Mouse (Mus musculus): Measurements from ENCODE around the gene Tatdn3. TPM values are rescaled to one million over a fixed set of nuclear protein-coding genes. Genes with fewer than 3 reads are reported as not detected.

Tatdn3 gene
- polyA plus RNA-seq (2016; fragmentation: Nextera tagmentation; extraction: Ambion mirVana): 10.3 and 12.4 TPM in 2 replicates

DNA sequence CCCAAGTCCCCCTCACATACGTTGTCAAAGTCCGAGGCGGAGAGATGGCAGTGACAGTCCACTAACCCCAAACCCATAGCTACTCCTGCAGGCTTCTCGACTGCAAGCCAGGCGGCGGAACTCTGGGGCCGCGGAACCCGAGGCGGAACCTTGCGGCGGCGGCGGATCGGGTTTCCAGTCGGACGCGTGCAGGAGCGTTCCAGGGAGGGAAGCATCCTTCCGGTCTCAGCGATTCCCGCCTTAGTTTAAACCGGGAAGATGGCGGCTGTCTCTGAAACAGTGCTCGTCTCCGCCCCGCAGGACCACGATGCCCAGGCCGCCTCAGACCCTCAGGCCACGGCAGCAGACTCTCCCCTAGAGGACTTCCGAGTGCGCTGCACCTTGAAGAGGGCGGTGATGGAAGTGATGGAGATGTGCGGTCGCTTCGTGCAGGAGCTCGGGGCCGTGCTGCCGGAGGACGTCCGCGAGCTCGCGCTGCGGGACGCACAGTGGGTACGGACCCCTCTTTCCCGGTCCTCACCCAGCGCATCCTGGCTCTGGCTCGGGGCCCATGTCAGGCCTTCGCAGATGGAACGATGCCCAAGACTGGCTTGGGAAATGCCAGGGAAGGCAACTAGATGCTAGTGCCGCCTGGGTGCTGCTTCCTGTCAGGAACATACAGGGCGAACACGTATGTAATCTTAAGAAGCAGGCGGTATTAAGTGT lies at the start of gene Tatdn3, which contains the start of gene Nsl1:
Gene Tatdn3 (minus strand): TSS at position 152 of the 705 bp plus-strand sequence.
Gene Nsl1 (plus strand): TSS at position 232 of the 705 bp plus-strand sequence.
- peaks cover 7% of the 10 kb centered on the region; the same call in 1 of the 2 replicates for H3K27me3 ChIP-seq (replicated peaks; ENCODE audit: low read depth, poor library complexity, severe bottlenecking)
- H3K27ac ChIP-seq (replicated peaks): peak within 1 kb of the TSS; percentile 94
- H3K36me3 ChIP-seq (replicated peaks): peaks cover 33% of the 10 kb centered on the region
- H3K4me1 ChIP-seq: peaks cover 17% of the 10 kb centered on the region
- under 1% methylated on average over 56 of the region's 56 CpGs for WGBS
- peak within 1 kb of the TSS; percentile 71 for H3K4me3 ChIP-seq
- peak; percentile 92 for DNase-seq (ENCODE audit: low spot score)
- H3K9me3 ChIP-seq: no peaks in the 10 kb centered on the region

DNA sequence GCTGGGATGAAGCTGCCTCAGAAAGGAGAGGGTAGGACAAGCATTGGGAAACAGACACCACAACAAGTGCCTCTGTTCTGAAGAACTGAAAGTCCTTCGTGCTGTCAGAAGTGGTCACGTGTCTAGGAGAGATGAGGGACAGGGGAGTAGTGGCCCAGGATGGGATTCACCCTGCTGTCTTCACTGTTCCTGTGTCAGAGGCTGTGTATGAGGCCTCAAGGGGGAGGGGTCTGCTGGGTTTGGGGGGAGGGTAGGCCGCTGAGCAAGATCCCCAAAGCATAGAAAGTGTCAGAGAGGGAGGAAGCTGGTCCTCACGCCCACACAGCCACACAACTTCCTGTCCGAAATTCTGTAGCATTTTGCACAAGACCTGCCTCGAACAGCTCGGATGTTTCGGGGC lies 48.4 kb upstream of the Tatdn3 start:
- H3K36me3 ChIP-seq (replicated peaks): no peaks in the 10 kb centered on the region; the same call in 1 of the 2 replicates
- no peak overlapping the region for H3K27ac ChIP-seq (replicated peaks)
- H3K4me3 ChIP-seq: no peak overlapping the region
- no peaks in the 10 kb centered on the region for H3K9me3 ChIP-seq
- no peak for DNase-seq (ENCODE audit: low spot score)
- peaks cover 22% of the 10 kb centered on the region for H3K4me1 ChIP-seq
- peaks cover 4% of the 10 kb centered on the region; the same call in 1 of the 2 replicates for H3K27me3 ChIP-seq (replicated peaks; ENCODE audit: low read depth, poor library complexity, severe bottlenecking)
- WGBS: 64% methylated on average over 8 of the region's 8 CpGs

DNA sequence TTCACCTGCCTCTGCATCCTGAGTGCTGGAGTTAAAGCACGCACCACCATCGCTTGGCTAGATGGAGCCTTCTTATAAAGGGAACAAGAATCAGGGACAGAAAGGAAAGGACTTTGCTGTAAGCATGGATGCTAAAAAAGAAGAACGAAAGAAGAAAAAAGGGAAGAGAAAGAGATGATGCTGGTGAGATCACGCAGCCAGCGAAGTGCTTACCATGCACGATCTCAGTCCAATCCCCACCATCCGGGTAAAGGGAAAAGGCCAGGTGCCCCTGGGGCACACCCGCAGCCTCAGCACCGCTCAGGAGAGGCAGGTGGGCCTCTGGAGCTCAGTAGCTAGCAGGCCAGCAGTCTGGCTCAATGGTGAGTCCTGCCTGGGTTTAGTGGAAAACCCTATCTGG lies 47.2 kb upstream of the Tatdn3 start:
- no peak for DNase-seq (ENCODE audit: low spot score)
- Histone ChIP-seq H3K9me3 (no peaks in the 10 kb centered on the region), H3K4me3 (no peak overlapping the region), H3K4me1 (peaks cover 22% of the 10 kb centered on the region), H3K27me3 (replicated peaks; ENCODE audit: low read depth, poor library complexity, severe bottlenecking) (peaks cover 4% of the 10 kb centered on the region; the same call in 1 of the 2 replicates), H3K27ac (replicated peaks) (no peak overlapping the region), H3K36me3 (replicated peaks) (no peaks in the 10 kb centered on the region; the same call in 1 of the 2 replicates)
- 91% methylated on average over 9 of the region's 9 CpGs for WGBS

DNA sequence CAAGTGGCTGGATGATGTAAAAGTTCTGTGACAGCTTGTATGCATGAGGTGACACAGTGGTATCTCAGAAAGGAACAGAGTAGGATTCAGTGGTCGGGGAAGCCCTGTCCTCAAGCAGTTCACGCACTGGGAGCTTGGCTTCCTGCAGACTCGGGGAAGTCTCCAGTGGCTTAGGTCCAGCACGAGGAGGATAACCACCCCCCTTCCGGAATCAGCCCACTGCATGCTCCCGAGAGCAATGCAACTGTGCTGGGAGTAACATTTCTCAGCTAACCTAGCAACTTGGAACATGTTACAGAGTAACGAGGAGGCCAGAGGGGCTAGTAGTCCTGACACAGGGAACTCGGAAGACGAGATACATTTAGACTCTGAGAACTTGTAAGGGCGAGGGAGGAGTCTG lies 44.6 kb upstream of the Tatdn3 start:
- Histone ChIP-seq H3K9me3 (no peaks in the 10 kb centered on the region), H3K4me1 (peaks cover 22% of the 10 kb centered on the region), H3K27ac (replicated peaks) (no peak overlapping the region), H3K36me3 (replicated peaks) (no peaks in the 10 kb centered on the region; the same call in 1 of the 2 replicates), H3K27me3 (replicated peaks; ENCODE audit: low read depth, poor library complexity, severe bottlenecking) (peaks cover 4% of the 10 kb centered on the region; the same call in 1 of the 2 replicates), H3K4me3 (no peak overlapping the region)
- DNase-seq (ENCODE audit: low spot score): no peak
- WGBS: 77% methylated on average over 10 of the region's 10 CpGs

DNA sequence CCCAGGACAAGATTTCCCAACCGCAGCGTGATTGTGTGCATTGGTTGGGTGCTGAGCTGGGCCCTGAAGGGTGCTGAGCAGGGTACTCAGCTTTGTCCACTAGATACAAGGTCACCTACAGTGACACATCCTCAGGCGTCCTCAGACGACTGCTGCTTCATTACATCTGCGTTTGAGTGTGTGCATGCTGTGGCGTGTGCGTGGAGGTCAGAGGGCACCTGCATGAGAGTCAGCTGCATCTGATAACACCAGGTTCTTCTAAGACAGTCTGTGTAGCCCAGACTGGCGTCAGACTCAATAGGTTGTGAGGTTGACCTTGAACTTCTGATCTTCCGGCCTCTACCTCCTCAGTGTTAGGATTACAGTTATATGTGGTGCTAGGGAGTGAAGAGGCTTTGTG lies 42.5 kb upstream of the Tatdn3 start:
- Histone ChIP-seq H3K4me1 (peaks cover 3% of the 10 kb centered on the region), H3K9me3 (no peaks in the 10 kb centered on the region; the same call in 1 of the 2 replicates), H3K27me3 (replicated peaks; ENCODE audit: low read depth, poor library complexity, severe bottlenecking) (peaks cover 11% of the 10 kb centered on the region), H3K27ac (replicated peaks) (no peak overlapping the region), H3K36me3 (replicated peaks) (no peaks in the 10 kb centered on the region; the same call in 1 of the 2 replicates), H3K4me3 (no peak overlapping the region)
- DNase-seq (ENCODE audit: low spot score): no peak
- 79% methylated on average over 9 of the region's 9 CpGs for WGBS

DNA sequence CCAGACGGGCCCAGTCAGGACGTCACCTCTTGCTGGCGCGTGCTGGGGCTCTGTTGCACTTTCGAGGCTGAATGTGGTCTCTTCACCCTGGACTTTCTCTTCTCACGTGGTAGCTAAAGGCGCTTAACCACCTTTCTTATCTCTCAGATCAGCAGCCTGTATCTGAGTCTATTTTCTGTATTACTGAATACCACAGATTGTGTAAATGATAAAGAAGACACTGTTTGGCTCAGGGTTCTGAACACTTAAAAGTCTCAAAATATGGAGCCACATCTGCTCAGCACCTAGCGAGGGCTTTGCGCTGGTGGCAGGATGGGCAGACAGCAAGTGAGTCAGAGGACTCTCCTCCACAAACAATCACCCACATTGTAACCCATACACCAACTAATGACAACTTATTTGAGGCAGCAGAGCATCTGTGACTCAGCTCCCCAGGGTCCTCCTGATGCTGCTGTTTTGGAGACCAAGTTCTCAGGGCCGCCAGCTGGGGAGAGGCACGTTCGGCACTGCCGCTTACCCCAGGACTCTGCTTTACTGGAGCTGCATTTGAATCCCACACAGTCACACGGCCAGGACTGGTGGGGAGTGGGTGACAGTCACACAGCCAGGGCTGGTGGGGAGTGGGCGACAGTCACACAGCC lies 40.1 kb upstream of the Tatdn3 start:
- WGBS: 80% methylated on average over 15 of the region's 15 CpGs
- no peak overlapping the region for H3K4me3 ChIP-seq
- no peaks in the 10 kb centered on the region for H3K36me3 ChIP-seq (replicated peaks)
- H3K27me3 ChIP-seq (replicated peaks; ENCODE audit: low read depth, poor library complexity, severe bottlenecking): peaks cover 29% of the 10 kb centered on the region
- DNase-seq (ENCODE audit: low spot score): no peak
- peaks cover 19% of the 10 kb centered on the region for H3K4me1 ChIP-seq
- no peaks in the 10 kb centered on the region; the same call in 1 of the 2 replicates for H3K9me3 ChIP-seq
- H3K27ac ChIP-seq (replicated peaks): no peak overlapping the region

DNA sequence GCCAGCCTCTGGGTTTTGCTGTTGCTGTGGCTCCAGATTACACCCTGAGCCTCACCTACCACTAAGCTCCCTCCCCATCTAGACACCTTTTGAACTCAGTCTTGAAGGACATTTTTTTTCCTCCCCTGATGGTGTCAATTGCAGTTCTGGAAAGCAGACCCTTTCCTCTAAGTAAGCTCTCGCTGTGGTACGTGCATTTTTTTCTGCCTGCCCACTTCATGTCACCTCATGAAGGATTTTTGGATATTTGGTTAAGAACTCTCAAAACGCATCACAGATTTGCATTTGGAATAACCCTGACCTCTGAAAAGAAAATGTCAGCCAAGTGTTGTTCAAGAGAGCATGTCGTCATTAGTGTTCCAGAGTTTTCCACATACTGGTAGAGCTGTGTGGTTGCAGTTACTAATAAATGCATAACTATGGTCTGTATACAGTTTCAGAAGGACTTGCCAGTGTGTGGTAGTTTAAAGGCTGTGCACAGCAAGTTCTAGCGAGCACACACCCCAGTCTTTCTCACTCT lies 37.1 kb upstream of the Tatdn3 start:
- H3K4me1 ChIP-seq: peaks cover 31% of the 10 kb centered on the region
- H3K36me3 ChIP-seq (replicated peaks): no peaks in the 10 kb centered on the region
- WGBS: 76% methylated on average over 5 of the region's 5 CpGs
- no peaks in the 10 kb centered on the region; the same call in 1 of the 2 replicates for H3K9me3 ChIP-seq
- no peak overlapping the region for H3K4me3 ChIP-seq
- H3K27me3 ChIP-seq (replicated peaks; ENCODE audit: low read depth, poor library complexity, severe bottlenecking): peaks cover 48% of the 10 kb centered on the region
- no peak for DNase-seq (ENCODE audit: low spot score)
- no peak overlapping the region for H3K27ac ChIP-seq (replicated peaks)

DNA sequence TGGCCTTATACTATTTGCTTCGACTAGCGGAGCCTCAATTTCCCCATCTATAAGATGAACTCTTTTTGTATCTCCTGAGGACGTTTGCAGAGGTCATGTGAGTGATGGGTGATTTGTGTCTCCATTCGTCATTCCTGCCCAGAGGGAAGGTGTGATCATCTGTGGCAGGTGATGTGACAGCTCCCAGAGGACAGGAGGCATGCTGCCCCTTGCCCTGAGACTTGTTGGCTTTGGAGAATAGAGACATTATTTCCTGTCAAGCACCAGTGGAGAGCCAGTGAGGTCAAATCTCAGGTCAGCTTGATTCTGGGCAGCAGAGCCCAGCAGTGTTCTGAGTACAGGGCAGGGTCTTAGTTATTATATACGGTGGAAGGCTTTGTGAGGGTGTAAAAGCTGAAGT lies 36.4 kb upstream of the Tatdn3 start:
- Histone ChIP-seq H3K36me3 (replicated peaks) (no peaks in the 10 kb centered on the region), H3K9me3 (no peaks in the 10 kb centered on the region; the same call in 1 of the 2 replicates), H3K27ac (replicated peaks) (no peak overlapping the region), H3K4me1 (peaks cover 31% of the 10 kb centered on the region), H3K4me3 (peak overlapping the region; percentile 68), H3K27me3 (replicated peaks; ENCODE audit: low read depth, poor library complexity, severe bottlenecking) (peaks cover 48% of the 10 kb centered on the region)
- WGBS: 34% methylated on average over 5 of the region's 5 CpGs
- no peak for DNase-seq (ENCODE audit: low spot score)

DNA sequence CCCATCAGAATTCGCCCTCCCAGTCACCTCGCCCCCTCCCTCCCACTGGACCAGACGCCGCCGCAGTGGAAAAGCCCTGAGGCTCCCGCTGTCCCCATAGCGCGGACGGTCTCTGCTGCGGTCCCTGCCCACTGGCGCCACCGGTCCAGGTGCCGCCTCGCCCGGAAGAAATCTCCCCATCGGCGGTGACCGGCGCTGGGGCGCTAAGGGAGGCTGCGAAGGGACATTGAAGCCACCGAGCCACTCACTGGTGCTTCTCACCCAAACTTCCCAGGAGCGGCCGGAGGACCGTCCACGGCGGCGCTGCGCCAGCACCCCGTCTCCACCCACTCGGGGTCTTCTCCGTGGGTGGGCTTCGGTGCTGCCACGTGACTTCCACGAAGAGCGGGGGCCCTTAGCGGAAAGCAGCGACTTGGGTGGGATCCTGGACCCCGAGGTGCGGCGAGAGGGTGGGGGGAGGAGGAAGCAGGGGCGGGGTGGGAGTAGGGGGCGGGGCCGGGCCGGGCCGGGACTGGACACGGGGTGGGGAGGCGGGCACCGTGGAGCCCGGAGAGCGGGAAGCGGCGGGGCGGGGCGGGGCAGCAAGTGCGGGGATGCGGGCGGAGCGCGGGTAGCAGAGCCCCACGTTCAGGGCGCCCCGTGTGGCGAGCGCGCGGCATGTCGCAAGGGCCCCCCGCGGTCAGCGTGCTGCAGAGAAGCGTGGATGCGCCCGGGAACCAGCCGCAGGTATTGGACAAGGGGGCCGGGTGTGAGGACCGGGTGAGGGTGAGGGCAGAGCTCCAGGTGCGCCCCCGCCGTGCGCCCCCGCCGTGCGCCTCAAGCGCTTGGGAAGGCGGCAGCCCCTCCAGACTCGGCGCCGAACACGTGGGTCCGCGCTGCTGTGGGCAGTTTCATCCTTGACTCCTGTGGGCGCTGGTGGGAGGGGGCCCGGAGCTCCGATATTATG lies 35.3 kb upstream of the Tatdn3 start, which contains the start of gene Batf3:
Gene Batf3 (plus strand): TSS at position 46 of the 946 bp plus-strand sequence.
- DNase-seq (ENCODE audit: low spot score): peak; percentile 80
- H3K27me3 ChIP-seq (replicated peaks; ENCODE audit: low read depth, poor library complexity, severe bottlenecking): peaks cover 48% of the 10 kb centered on the region
- WGBS: under 1% methylated on average over 95 of the region's 95 CpGs
- H3K4me3 ChIP-seq: peak within 1 kb of the TSS; percentile 68
- H3K36me3 ChIP-seq (replicated peaks): no peaks in the 10 kb centered on the region
- peak within 1 kb of the TSS; percentile 78 for H3K27ac ChIP-seq (replicated peaks)
- H3K4me1 ChIP-seq: peaks cover 31% of the 10 kb centered on the region
- H3K9me3 ChIP-seq: no peaks in the 10 kb centered on the region; the same call in 1 of the 2 replicates

DNA sequence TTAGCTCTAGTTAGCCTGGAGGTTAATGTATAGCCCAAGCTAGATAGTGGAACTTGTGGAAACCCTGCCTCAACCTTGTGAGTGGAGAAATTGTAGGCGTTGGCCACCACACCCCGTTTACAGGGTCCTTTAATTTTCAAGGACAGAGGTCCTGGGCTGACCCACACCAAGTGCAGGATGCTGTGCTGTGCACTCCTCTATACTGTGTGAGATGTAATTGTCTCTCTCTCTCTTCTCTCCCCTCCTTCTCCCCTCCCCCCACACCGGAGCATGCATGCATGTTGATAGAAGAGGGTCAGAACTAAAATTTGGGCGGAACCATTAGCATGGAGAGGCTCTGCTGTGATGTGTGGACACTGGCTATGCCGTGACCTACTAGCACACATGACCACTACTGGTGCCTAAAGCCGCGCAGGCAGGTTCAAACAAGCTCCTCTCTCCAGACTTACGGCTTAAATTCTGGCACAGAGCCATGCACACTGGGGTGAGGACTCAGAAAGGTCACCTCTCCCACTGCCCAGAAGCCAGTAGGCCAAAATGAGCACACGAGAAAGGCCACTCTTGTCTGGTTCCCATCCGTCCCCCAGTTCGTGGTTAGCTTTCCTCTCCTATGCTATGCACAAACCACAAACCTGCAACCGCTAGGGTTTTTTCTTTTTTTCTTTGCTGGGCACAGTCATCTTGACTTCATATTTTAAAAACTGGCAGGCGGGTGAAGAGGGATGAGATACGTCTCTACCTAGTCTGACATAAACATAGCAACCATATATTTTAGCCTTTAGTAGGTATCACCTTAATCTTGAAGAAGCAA lies 34.3 kb upstream of the Tatdn3 start:
- H3K4me1 ChIP-seq: peaks cover 35% of the 10 kb centered on the region
- no peaks in the 10 kb centered on the region for H3K36me3 ChIP-seq (replicated peaks)
- H3K27ac ChIP-seq (replicated peaks): peak overlapping the region; percentile 78; the same call in 1 of the 2 replicates
- H3K4me3 ChIP-seq: peak overlapping the region; percentile 68
- 54% methylated on average over 14 of the region's 14 CpGs for WGBS
- no peak for DNase-seq (ENCODE audit: low spot score)
- H3K9me3 ChIP-seq: no peaks in the 10 kb centered on the region; the same call in 1 of the 2 replicates
- peaks cover 48% of the 10 kb centered on the region for H3K27me3 ChIP-seq (replicated peaks; ENCODE audit: low read depth, poor library complexity, severe bottlenecking)

DNA sequence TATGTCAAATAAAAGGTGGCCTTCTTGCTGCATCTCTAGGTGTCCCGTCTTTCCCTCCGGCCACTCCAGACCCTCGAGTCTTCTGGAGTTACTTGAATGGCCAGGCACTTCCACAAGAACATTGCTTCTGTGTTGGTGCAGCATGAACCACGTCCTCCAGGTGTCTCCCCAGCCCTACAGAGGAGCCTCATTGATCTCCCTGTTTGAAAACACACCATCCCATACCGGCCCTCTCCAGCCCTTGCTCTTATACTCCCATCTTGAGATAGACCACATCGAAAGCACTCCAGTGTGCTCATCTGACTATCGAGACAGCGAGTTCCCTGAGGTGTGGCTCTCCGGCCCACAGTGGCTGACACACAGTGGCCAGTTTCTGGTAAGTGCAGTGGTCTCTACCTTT lies 32.3 kb upstream of the Tatdn3 start:
- Histone ChIP-seq H3K27ac (replicated peaks) (no peak overlapping the region), H3K36me3 (replicated peaks) (no peaks in the 10 kb centered on the region), H3K4me1 (peaks cover 43% of the 10 kb centered on the region), H3K9me3 (no peaks in the 10 kb centered on the region), H3K27me3 (replicated peaks; ENCODE audit: low read depth, poor library complexity, severe bottlenecking) (peaks cover 38% of the 10 kb centered on the region), H3K4me3 (no peak overlapping the region)
- DNase-seq (ENCODE audit: low spot score): no peak
- 75% methylated on average over 9 of the region's 9 CpGs for WGBS

Data from embryonic facial prominence, embryonic 10.5 days (tissue).